Mouse (Mus musculus) olfactory bulb, adult 2 months (tissue): Measurements from ENCODE around the gene Nek4.

Experiments
- CTCF ChIP-seq: fragments of 200-500 bp; IDR thresholded peaks from 2 replicates; pipeline ENCODE4 v1.5.1; 2012; ENCODE audit warnings: low read depth, mild to moderate bottlenecking, low read length, moderate library complexity; ENCODE audit not compliant: insufficient read depth
- POLR2A ChIP-seq: fragments of 200-500 bp; IDR thresholded peaks from 2 replicates; pipeline ENCODE4 v1.6.1; 2012; ENCODE audit warnings: mild to moderate bottlenecking, low read depth, low read length, moderate library complexity; ENCODE audit not compliant: insufficient read depth

- TF ChIP-seq CTCF (no peak), POLR2A (no peak)
Measured at GRCm38 (mm10) chr14:30911141-30911540, 40.0 kb upstream of the Nek4 start.
